Mouse (Mus musculus) neural tube, embryonic 15.5 days (tissue): ENCODE data around the gene Cep350. TPM values are rescaled to one million over a fixed set of nuclear protein-coding genes. Genes with fewer than 3 reads are reported as not detected.

Source experiments
- ATAC-seq: fragments of 200-750 bp; cut with Nextera tagmentation; 2 replicates; pipeline ENCODE4 v1.8.0; 2017; ENCODE audit warnings: mild to moderate bottlenecking, moderate TSS enrichment, moderate library complexity; ENCODE audit not compliant: low FRiP score
- H3K27ac ChIP-seq: fragments of 300-500 bp; sonication (generic); replicated peaks from 2 replicates; pipeline ENCODE4 v1.5.1; 2015; ENCODE audit warnings: mild to moderate bottlenecking, inconsistent platforms
- H3K27me3 ChIP-seq: fragments of 300-500 bp; sonication (generic); replicated peaks from 2 replicates; pipeline ENCODE4 v1.6.1; 2015; ENCODE audit warnings: inconsistent platforms
- H3K36me3 ChIP-seq: fragments of 300-500 bp; sonication (generic); 2 replicates; pipeline ENCODE4 v1.6.1; 2015; ENCODE audit warnings: inconsistent platforms
- H3K4me1 ChIP-seq: fragments of 300-500 bp; sonication (generic); 2 replicates; pipeline ENCODE4 v1.6.1; 2015; ENCODE audit warnings: inconsistent platforms
- H3K4me2 ChIP-seq: fragments of 300-500 bp; sonication (generic); 2 replicates; pipeline ENCODE4 v1.6.1; 2015; ENCODE audit warnings: inconsistent platforms, mild to moderate bottlenecking, moderate library complexity
- H3K4me3 ChIP-seq: fragments of 300-500 bp; sonication (generic); replicated peaks from 2 replicates; pipeline ENCODE4 v1.5.1; 2015; ENCODE audit warnings: mild to moderate bottlenecking, inconsistent platforms
- H3K9ac ChIP-seq: fragments of 300-500 bp; sonication (generic); replicated peaks from 2 replicates; pipeline ENCODE4 v1.6.1; 2015; ENCODE audit warnings: mild to moderate bottlenecking, inconsistent platforms
- H3K9me3 ChIP-seq: fragments of 300-500 bp; sonication (generic); replicated peaks from 2 replicates; pipeline ENCODE4 v1.6.1; 2016; ENCODE audit warnings: inconsistent platforms
- WGBS: fragments of 180-500 bp; shearing (Covaris S2); methylation state at CpG from one replicate; pipeline ENCODE4 v1.1.7; 2015; ENCODE audit warnings: mixed read lengths; 5-methylcytosine and 5-hydroxymethylcytosine counted together
- polyA plus RNA-seq: library from polyadenylated mRNA; unstranded; fragments of >200 nt; fragmentation: Nextera tagmentation; extraction: Ambion mirVana; gene quantifications from 2 replicates; pipeline ENCODE4 v1.2.1, GENCODE M21; 2015

Cep350 gene
- polyA plus RNA-seq, 1 experiment from 2014 or later = 9.1 TPM

DNA sequence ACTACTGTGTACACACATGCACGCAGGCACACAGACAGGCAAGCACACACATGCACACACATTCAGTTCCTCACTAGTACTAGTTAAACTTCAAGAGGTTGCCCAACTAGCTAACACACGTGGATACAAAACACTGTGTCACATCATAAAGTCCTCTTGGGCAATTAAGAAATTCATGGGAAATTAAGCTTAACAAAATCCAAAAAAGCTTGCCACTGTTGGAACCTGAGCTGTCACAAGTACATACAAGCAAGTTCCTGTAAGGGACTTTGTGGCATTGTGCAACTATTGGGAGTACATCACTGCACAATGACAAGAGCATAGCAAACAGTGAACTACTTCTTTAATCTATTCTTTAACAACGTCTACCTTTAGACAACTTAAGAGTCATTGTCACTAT lies 93.5 kb downstream of the Cep350 start:
- Histone ChIP-seq H3K9me3 (no peaks in the 10 kb centered on the region), H3K27me3 (no peaks in the 10 kb centered on the region), H3K27ac (no peak overlapping the region), H3K4me1 (no peaks in the 10 kb centered on the region), H3K4me3 (no peak overlapping the region), H3K36me3 (peaks cover 58% of the 10 kb centered on the region), H3K4me2 (no peak overlapping the region), H3K9ac (no peak overlapping the region)
- 84% methylated on average over 3 of the region's 3 CpGs for WGBS
- ATAC-seq = no peak

DNA sequence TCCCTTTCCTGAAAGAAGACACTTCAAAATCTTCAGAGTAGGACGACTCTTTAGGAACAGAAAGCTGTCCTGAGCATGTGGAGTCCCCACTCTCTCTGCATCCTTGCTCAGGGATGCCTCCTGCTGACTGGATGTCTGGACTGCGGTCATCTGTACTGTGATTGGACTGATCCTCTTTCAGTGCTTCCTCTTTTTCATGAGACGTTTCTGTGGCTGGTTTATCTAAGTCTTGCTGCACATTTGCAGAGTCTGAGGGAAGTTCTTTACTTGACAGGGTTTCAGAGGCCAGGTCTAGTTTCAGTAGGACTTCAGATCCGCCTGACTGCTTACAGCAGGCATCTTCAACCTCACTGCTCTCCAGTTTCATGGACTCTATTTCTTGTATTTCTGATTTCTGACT lies 110.1 kb downstream of the Cep350 start:
- Histone ChIP-seq H3K4me2 (no peak overlapping the region), H3K9ac (no peak overlapping the region), H3K9me3 (no peaks in the 10 kb centered on the region), H3K36me3 (peaks cover 71% of the 10 kb centered on the region), H3K27me3 (no peaks in the 10 kb centered on the region), H3K4me1 (no peaks in the 10 kb centered on the region), H3K4me3 (no peak overlapping the region), H3K27ac (no peak overlapping the region)
- WGBS = 79% methylated on average over 4 of the region's 4 CpGs
- ATAC-seq = no peak

DNA sequence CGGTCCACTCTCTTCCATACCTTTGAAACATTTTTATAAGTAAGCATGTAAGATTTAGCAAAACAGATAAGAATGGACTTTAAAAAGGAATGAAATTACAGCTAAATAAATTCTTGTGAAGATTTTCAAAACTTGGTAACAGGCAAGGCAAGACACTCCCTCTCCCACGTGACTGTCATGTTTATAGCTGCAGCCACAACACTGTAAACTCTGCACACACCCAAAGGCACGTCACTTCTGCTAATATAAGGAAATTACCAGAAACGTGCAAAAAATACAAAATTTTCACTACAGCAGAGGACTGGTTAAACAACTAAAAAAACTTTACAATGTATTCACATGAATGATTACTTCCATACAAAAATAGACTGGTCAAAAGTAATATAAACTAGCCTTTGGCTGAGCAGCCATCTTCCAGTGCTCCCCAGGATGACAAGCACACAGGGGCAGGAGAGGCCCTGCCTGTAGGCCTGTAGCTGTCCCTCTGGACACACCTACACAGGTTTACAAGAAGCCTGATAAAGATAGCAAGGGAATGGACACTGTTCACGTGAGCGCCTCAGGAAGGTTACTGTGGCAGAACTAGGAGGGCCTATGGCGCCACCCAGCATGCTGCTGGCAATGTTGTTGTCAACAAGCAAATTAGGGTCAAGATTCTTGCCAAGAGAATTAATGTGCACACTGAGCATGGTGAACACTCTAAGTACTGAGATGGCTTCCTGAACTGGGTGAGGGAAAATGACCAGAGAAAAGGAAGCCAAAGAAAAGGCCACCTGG lies 117.9 kb downstream of the Cep350 start:
- Histone ChIP-seq H3K4me3 (no peak overlapping the region), H3K4me2 (no peak overlapping the region), H3K4me1 (no peaks in the 10 kb centered on the region), H3K36me3 (peaks cover 54% of the 10 kb centered on the region), H3K9ac (no peak overlapping the region), H3K27ac (no peak overlapping the region), H3K9me3 (no peaks in the 10 kb centered on the region), H3K27me3 (no peaks in the 10 kb centered on the region)
- no peak for ATAC-seq
- 83% methylated on average over 7 of the region's 7 CpGs for WGBS

DNA sequence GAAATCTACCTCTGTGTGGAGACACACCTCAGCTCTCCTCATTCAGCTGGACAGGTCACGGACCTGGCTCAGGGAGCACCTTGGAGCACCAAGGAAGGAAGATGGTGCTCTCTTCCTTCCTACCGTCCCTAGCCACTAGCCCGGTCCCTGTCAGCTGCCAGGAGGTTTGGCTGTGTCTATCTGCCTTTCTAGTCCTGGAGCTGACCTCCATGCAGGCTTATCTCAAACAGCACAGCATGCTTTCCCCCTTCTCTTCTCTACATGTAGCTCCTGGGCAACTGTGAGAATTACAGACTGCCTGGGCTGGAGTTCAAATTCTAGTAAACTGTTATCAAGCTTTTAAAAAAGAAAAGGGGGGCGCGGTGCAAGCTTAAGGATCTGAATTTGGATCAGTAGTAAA lies 120.0 kb downstream of the Cep350 start:
- H3K9ac ChIP-seq = no peak overlapping the region
- H3K27me3 ChIP-seq = no peaks in the 10 kb centered on the region
- H3K27ac ChIP-seq = no peak overlapping the region
- H3K4me2 ChIP-seq = no peak overlapping the region
- 97% methylated on average over 5 of the region's 5 CpGs for WGBS
- H3K36me3 ChIP-seq = peaks cover 54% of the 10 kb centered on the region
- no peak overlapping the region for H3K4me3 ChIP-seq
- no peaks in the 10 kb centered on the region for H3K4me1 ChIP-seq
- ATAC-seq = no peak
- H3K9me3 ChIP-seq = no peaks in the 10 kb centered on the region

DNA sequence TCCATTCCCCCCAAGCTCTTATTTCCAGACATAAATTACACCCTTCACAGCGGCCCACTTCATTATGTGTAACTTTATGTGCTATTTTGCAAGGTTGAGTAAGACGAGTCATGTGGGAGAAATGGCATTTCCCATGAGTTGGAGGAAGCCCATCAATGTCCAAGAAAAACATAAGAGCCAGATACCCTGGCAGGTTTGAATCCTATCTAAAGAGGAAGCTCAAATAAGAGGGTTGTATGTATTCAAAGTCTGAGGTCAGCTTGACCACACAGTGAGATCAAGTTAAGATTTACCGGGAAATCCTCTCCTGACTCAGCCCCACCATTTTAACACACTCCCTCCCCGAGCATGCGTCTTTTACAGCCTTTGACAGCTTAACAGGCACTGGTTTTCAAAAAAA lies 128.8 kb downstream of the Cep350 start:
- Histone ChIP-seq H3K9ac (no peak overlapping the region), H3K4me3 (no peak overlapping the region), H3K27ac (no peak overlapping the region), H3K4me2 (no peak overlapping the region), H3K27me3 (no peaks in the 10 kb centered on the region), H3K9me3 (no peaks in the 10 kb centered on the region), H3K4me1 (no peaks in the 10 kb centered on the region), H3K36me3 (peaks cover 36% of the 10 kb centered on the region)
- no peak for ATAC-seq
- WGBS = 64% methylated on average over 5 of the region's 5 CpGs

DNA sequence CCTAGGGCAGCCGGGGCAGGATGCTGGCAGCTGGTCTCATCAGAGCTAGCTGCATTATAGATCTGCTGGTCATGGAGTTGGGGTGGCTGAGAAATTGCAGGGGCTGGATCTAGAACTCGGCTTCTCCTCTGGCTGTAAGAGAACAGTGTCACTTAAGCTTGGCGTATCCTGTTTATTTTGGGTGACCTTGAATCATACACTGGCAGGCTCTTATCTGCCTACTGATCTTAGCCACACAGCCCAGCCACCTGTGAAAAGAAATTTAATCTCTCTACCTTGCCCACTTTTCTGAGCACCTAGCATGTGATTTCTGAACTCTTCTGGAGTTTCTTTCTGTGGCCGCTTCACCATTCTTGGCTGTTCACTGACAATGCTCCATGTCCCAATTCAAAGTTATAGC lies 129.5 kb downstream of the Cep350 start:
- Histone ChIP-seq H3K4me3 (no peak overlapping the region), H3K4me2 (no peak overlapping the region), H3K27me3 (no peaks in the 10 kb centered on the region), H3K36me3 (peaks cover 37% of the 10 kb centered on the region), H3K9ac (no peak overlapping the region), H3K4me1 (no peaks in the 10 kb centered on the region), H3K27ac (no peak overlapping the region), H3K9me3 (no peaks in the 10 kb centered on the region; the same call in 1 of the 2 replicates)
- ATAC-seq = no peak
- 92% methylated on average over 4 of the region's 4 CpGs for WGBS

DNA sequence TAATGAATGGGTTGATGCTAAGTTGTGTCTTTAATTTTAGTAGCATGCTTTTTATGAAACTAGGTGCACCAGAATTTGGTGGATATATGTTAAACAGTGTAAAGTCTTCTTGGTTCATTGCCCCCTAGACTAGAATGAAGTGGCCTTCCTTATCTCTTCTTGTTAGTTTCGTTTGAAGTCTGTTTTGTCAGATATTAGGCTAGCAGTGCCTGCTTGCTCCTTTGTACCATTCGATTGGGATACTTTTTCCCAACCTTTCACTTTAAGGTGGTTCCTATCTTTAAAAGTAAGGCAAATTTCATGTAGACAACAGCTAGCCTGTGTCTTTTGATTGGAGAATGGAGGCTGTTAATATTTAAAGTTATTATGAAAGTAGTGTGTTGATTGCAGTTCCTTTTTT lies 137.4 kb downstream of the Cep350 start:
- H3K4me3 ChIP-seq = no peak overlapping the region
- H3K9ac ChIP-seq = no peak overlapping the region
- 72% methylated on average over 2 of the region's 2 CpGs for WGBS
- no peaks in the 10 kb centered on the region; the same call in 1 of the 2 replicates for H3K9me3 ChIP-seq
- no peaks in the 10 kb centered on the region for H3K27me3 ChIP-seq
- H3K36me3 ChIP-seq = peaks cover 20% of the 10 kb centered on the region
- no peak overlapping the region for H3K4me2 ChIP-seq
- ATAC-seq = no peak
- H3K27ac ChIP-seq = no peak overlapping the region
- H3K4me1 ChIP-seq = no peaks in the 10 kb centered on the region

DNA sequence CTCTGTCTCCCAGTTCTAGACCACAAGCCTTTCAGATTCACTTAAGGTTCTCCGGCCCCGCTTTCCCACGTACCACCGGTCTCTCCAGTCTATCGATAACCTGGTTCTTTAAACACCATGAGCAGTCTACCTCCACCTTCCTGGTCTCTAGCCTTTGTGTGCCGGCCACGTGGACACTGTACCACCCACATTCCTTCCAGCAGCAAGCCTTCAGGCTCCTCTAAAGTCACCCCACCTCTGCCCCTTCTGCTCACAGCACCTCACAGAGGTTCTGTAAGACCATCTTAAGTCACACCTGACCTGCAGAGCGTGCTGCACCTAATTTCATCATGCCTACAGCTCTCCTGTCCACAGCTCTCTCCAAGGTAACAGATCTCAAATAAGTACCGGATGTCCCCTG lies 139.4 kb downstream of the Cep350 start:
- Histone ChIP-seq H3K36me3 (peaks cover 13% of the 10 kb centered on the region), H3K27ac (no peak overlapping the region), H3K4me3 (no peak overlapping the region), H3K9ac (no peak overlapping the region), H3K27me3 (no peaks in the 10 kb centered on the region), H3K4me2 (no peak overlapping the region), H3K9me3 (no peaks in the 10 kb centered on the region; the same call in 1 of the 2 replicates), H3K4me1 (no peaks in the 10 kb centered on the region)
- no peak for ATAC-seq
- WGBS = 88% methylated on average over 9 of the region's 9 CpGs

DNA sequence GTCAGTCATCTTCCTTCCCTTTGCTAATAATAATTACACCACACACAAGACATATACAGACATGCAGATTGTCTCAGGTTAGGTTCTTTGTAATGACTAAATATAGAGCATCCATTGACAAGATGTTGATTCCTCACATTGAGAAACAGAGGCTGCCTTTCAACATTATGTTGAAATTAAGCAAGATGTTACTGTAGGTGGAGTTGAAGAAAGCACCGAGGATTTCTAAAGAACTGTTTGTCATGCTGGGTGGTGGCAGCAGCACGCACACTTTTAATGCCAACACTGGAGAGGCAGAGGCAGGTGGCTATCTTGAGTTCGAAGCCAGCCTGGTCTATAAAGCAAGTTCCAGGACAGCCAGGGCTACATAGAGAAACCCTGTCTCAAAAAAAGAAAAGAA lies 141.1 kb downstream of the Cep350 start:
- Histone ChIP-seq H3K9me3 (no peaks in the 10 kb centered on the region), H3K27ac (no peak overlapping the region), H3K4me2 (no peak overlapping the region), H3K27me3 (no peaks in the 10 kb centered on the region), H3K9ac (no peak overlapping the region), H3K36me3 (0 out of 2 replicates have a peak, but pooled peaks cover 1% of the 10 kb centered on the region), H3K4me1 (no peaks in the 10 kb centered on the region), H3K4me3 (no peak overlapping the region)
- no peak for ATAC-seq
- WGBS = 89% methylated on average over 3 of the region's 3 CpGs

DNA sequence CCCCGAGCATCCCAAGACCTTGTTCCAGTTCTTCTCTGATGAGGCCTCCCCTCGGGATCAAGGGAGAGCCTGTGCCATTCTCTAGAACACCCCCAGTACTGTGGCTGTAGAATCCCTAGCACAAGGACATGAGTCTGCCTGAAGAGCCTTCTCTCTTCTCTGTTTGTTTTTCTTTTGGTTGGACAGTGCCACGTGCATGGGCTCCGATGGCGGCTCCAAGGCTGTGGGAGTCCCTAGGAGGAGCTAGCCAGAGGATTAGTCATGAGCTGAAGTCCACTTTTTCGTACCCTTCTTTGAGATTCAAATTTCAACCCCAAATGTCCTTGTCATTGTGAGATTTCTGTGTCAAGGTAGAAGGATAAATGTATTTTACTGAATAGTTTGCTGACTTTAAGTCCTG lies 142.2 kb downstream of the Cep350 start:
- no peak overlapping the region for H3K27ac ChIP-seq
- no peaks in the 10 kb centered on the region for H3K27me3 ChIP-seq
- no peak overlapping the region for H3K9ac ChIP-seq
- H3K4me1 ChIP-seq = no peaks in the 10 kb centered on the region
- no peak for ATAC-seq
- no peaks in the 10 kb centered on the region for H3K9me3 ChIP-seq
- H3K4me2 ChIP-seq = no peak overlapping the region
- no peaks in the 10 kb centered on the region for H3K36me3 ChIP-seq
- no peak overlapping the region for H3K4me3 ChIP-seq
- 73% methylated on average over 6 of the region's 6 CpGs for WGBS

DNA sequence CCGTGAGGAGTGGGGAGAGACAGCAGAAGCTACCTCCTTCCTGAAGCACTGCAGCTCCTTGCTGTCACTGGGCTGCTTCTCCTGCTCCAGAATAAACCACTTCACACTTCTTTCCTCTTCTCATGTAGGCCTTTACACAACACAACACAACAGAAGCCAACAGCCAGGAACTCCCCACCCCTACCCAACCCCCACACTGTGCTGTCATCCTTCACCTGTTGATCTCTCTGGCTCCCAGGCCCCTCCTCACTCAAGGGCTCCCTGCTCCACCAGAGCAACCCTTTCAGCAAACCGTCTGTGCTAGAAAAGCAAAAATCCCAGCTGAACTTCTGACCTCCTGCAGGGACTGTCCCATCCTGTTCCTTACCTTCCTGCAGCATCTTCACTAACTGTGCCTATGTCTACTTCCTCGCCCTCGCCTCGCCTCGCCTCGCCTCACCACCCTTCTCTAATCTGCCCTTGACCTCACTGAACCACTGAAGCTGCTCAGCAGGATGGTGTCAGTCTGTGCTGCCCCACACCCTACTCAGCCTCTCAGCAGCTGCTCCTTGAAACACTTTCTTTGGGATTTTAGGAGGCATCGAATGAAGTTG lies 145.3 kb downstream of the Cep350 start:
- no peak overlapping the region for H3K27ac ChIP-seq
- H3K4me1 ChIP-seq = no peaks in the 10 kb centered on the region
- no peak overlapping the region for H3K9ac ChIP-seq
- 75% methylated on average over 8 of the region's 8 CpGs for WGBS
- ATAC-seq = no peak
- H3K27me3 ChIP-seq = no peaks in the 10 kb centered on the region
- H3K9me3 ChIP-seq = no peaks in the 10 kb centered on the region
- no peak overlapping the region for H3K4me3 ChIP-seq
- H3K36me3 ChIP-seq = no peaks in the 10 kb centered on the region
- no peak overlapping the region for H3K4me2 ChIP-seq

DNA sequence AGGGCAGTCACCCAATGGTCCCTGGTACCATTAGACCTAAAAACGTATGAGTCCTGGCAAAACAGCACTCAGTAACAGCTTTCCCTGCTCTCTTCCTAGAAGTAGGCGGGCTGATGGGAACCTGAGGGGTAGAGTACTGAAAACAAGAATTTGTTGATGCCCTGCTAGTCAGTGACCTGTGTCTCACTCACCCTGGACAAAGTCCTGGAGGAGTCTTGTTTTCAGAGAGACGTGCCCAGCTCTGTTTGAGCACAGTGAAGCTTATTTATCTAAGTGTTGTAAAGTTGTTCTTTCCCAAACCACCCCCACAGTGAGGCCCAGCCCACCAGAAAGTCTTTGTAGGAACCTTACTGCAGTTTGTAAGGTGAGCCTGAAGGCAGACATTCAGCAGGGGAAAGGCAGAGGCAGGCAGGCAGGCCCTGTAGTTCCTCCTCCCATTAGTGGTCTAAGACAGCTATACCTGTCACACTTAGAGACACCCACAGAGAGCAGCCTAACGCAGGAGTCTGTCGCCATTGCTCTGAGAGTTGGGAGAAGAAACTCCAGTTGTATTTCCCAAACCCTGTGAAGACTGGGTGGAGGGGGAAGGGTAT lies 146.2 kb downstream of the Cep350 start:
- no peak overlapping the region for H3K27ac ChIP-seq
- ATAC-seq = no peak

More for the DNA sequence above, 146.2 kb downstream of the Cep350 start:
- H3K4me3 ChIP-seq = no peak overlapping the region
- WGBS = 36% methylated on average over 5 of the region's 5 CpGs
- no peaks in the 10 kb centered on the region for H3K4me1 ChIP-seq
- H3K36me3 ChIP-seq = no peaks in the 10 kb centered on the region
- no peaks in the 10 kb centered on the region for H3K27me3 ChIP-seq
- no peak overlapping the region for H3K4me2 ChIP-seq
- H3K9ac ChIP-seq = no peak overlapping the region
- H3K9me3 ChIP-seq = no peaks in the 10 kb centered on the region
